ENCODE assay signal across 8 mouse cellular contexts in genomic region chr16:17405736-17406443, GRCm38 (mm10). TPM values are rescaled to one million over a fixed set of nuclear protein-coding genes. Genes with fewer than 3 reads are reported as not detected.
A peak's percentile ranks its signal among the peaks of the same experiment; 100 is the strongest.
DNase-seq lines count a peak whose midpoint lies in the region; ATAC-seq lines count a peak whose summit lies in the region.

Gene Snap29 (plus strand): TSS chr16:17405986.
Gene Pi4ka (minus strand): TSS chr16:17406314.

- peak; percentile 80 for DNase-seq in MEL-GATA-1-ER (ENCODE audit: extremely low read depth, low read depth)
- DNase-seq in cerebellum, adult 8-10 months, result peak; percentile 100
- DNase-seq in forelimb bud, embryonic 11.5 days (ENCODE audit: low read depth, low spot score), result peak; percentile 98
- DNase-seq in layer of hippocampus, adult 9-10 months (ENCODE audit: low spot score), result peak; percentile 97
- peak; percentile 98 for DNase-seq in ovary, postnatal 10 days (ENCODE audit: low spot score)
- DNase-seq in thymus, postnatal 10 days (ENCODE audit: low spot score in 2 of 2), result peak; percentile 100

- no peaks in the 10 kb centered on the region for H3K27me3 ChIP-seq in lung, embryonic 16.5 days (ENCODE audit: control insufficient read depth, insufficient read depth, low read depth, low read length)

- under 1% methylated on average over 55 of the region's 69 CpGs for WGBS in lung, embryonic 16.5 days

- peaks cover 17% of the 10 kb centered on the region for H3K4me1 ChIP-seq in lung, embryonic 16.5 days (replicated peaks; ENCODE audit: control insufficient read depth, insufficient read depth, low read length)

- peaks cover 2% of the 10 kb centered on the region; the same call in 1 of the 2 replicates for H3K36me3 ChIP-seq in lung, embryonic 16.5 days (ENCODE audit: control insufficient read depth, insufficient read depth, low read length)

- no peaks in the 10 kb centered on the region for H3K9me3 ChIP-seq in lung, embryonic 16.5 days (ENCODE audit: control insufficient read depth, low read length)

- peak within 1 kb of the TSS; percentile 72 for H3K4me2 ChIP-seq in lung, embryonic 16.5 days (ENCODE audit: low read depth, low read length)

- H3K27ac ChIP-seq in lung, embryonic 16.5 days (ENCODE audit: low read length), result peak within 1 kb of the TSS; percentile 29

- H3K4me3 ChIP-seq in lung, embryonic 16.5 days (ENCODE audit: low read length), result peak within 1 kb of the TSS; percentile 86

- ATAC-seq in hematopoietic stem cell, adult 5-6 weeks (replicated peaks in 1 of 2; ENCODE audit: insufficient read depth in 1 of 2, low FRiP score in 2 of 2, low TSS enrichment in 1 of 2, low read depth in 1 of 2, poor library complexity in 2 of 2, severe bottlenecking in 2 of 2), result peak; percentile 97
- peak; percentile 99 for ATAC-seq in lung, embryonic 16.5 days (ENCODE audit: low read depth)

- H3K9ac ChIP-seq in lung, embryonic 16.5 days (ENCODE audit: low read length), result peak within 1 kb of the TSS; percentile 84

RNA-seq across cellular contexts. Expression of gene Snap29, which starts in this region (rescaled TPM):
- total RNA-seq in hematopoietic stem cell, adult 5-6 weeks (2017), result 19.8 and 23.1 TPM in 2 replicates
- polyA plus RNA-seq in lung, embryonic 16.5 days (2015; fragmentation: Nextera tagmentation; extraction: Ambion mirVana), result 15.1 and 15.3 TPM in 2 replicates

RNA-seq across cellular contexts. Expression of gene Pi4ka, which starts in this region (rescaled TPM):
- total RNA-seq in hematopoietic stem cell, adult 5-6 weeks (2017), result 42.2 and 46.0 TPM in 2 replicates
- polyA plus RNA-seq in lung, embryonic 16.5 days (2015; fragmentation: Nextera tagmentation; extraction: Ambion mirVana), result 26.6 and 28.0 TPM in 2 replicates

Comparison
In these comparisons a context has a peak if more than half of its experiments do, and no peak if none do; other contexts are left out.
1. Peak in every context shown above with its lines: DNase-seq, ATAC-seq, H3K4me3 ChIP-seq and H3K27ac ChIP-seq.